Comparison of ENCODE assay signal across 23 mouse cellular contexts in the genomic region with DNA sequence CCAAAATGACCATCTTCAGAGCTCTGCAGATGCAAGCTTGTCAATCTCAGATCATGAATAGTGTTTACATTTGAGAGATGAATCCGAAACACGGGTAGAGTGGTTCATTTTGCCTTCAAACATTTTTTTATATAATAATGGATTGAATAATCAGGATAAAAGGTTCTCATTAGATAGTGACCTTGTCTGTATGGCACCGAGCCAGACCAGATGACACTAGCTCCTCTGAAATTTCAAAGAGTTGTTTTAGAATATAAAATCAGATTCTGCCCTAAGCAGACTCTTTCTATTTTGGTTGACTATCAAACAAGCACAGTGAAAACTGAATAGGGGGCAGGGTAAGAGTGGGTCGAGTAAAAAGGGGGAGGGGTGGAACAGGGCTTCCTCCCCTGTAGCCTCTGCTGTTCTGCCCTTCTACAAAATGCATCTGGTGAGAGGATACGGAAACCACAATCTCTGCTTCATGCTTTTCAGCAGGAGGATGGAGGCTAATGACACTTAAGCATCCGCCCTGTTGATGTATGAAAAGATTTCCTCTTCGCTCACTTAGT.
DNase-seq lines count a peak whose midpoint lies in the region; ATAC-seq lines count a peak whose summit lies in the region.
"Had no signal": no experiment of that assay in that cellular context is flagged by ENCODE, and none has a peak within 500 bp of the region (broad histone marks: within the 10 kb centered on the region; RNA-seq: fewer than 3 reads in every experiment).

No protein-coding gene starts in this region.

- 69% methylated on average over 7 of the region's 7 CpGs for WGBS in midbrain, embryonic 13.5 days
- WGBS in midbrain, embryonic 14.5 days: 70% methylated on average over 7 of the region's 7 CpGs
- WGBS in forebrain, embryonic 15.5 days: 52% methylated on average over 7 of the region's 7 CpGs

- H3K36me3 ChIP-seq in midbrain, embryonic 13.5 days: no peaks in the 10 kb centered on the region
- H3K36me3 ChIP-seq in midbrain, embryonic 14.5 days (ENCODE audit: control insufficient read depth, insufficient read depth, low read length): no peaks in the 10 kb centered on the region
- no peaks in the 10 kb centered on the region for H3K36me3 ChIP-seq in forebrain, embryonic 15.5 days
- H3K36me3 ChIP-seq: heart, embryonic 12.5 days; limb, embryonic 12.5 days; lung, embryonic 15.5 days; neural tube, embryonic 13.5 days had no signal

- H3K9me3 ChIP-seq in midbrain, embryonic 13.5 days: no peaks in the 10 kb centered on the region
- no peaks in the 10 kb centered on the region for H3K9me3 ChIP-seq in midbrain, embryonic 14.5 days (ENCODE audit: control insufficient read depth, low read length)
- no peaks in the 10 kb centered on the region for H3K9me3 ChIP-seq in forebrain, embryonic 15.5 days
- H3K9me3 ChIP-seq: heart, embryonic 12.5 days; limb, embryonic 12.5 days; lung, embryonic 15.5 days; neural tube, embryonic 13.5 days had no signal

- H3K9ac ChIP-seq in midbrain, embryonic 13.5 days (replicated peaks): no peak overlapping the region
- no peak overlapping the region for H3K9ac ChIP-seq in midbrain, embryonic 14.5 days (replicated peaks; ENCODE audit: low read length)
- H3K9ac ChIP-seq in forebrain, embryonic 15.5 days (replicated peaks): no peak overlapping the region
- H3K9ac ChIP-seq: heart, embryonic 12.5 days; hindbrain, embryonic 14.5 days; limb, embryonic 12.5 days; lung, embryonic 15.5 days; neural tube, embryonic 13.5 days had no signal

- peak; percentile 67; the same call in 1 of the 2 replicates for ATAC-seq in midbrain, embryonic 13.5 days
- no peak; the same call in 1 of the 2 replicates for ATAC-seq in midbrain, embryonic 14.5 days (ENCODE audit: low FRiP score, low TSS enrichment)
- peak; percentile 62; the same call in 1 of the 2 replicates for ATAC-seq in forebrain, embryonic 15.5 days (replicated peaks)
- ATAC-seq: CD4-positive, CD25-positive, alpha-beta regulatory T cell, adult 4 months; intestine, postnatal 0 days had no signal

- intact Hi-C loops in heart, postnatal 36 days (cut with DNase I): no loop called here

- peak; percentile 3 to 9 for DNase-seq in cerebellum, postnatal 10 days
- no peak for DNase-seq in cerebellum, adult 11-12 months
- DNase-seq in midbrain, embryonic 14.5 days: no peak
- peak; percentile 36 to 60 for DNase-seq in adrenal gland, postnatal 36 days
- no peak for DNase-seq in heart, postnatal 36 days
- DNase-seq: cerebellum, adult 11 months; cerebellum, postnatal 25 days; gastrocnemius, adult 2 months; gastrocnemius, postnatal 36 days; heart, adult 18-20 months; kidney, postnatal 14 days; layer of hippocampus, adult 9-11 months; thymus, adult 2 months; thymus, postnatal 36 days had no signal

- H3K4me2 ChIP-seq in midbrain, embryonic 13.5 days (replicated peaks): no peak overlapping the region
- no peak overlapping the region for H3K4me2 ChIP-seq in midbrain, embryonic 14.5 days (ENCODE audit: low read length)
- H3K4me2 ChIP-seq in forebrain, embryonic 15.5 days (replicated peaks): no peak overlapping the region
- H3K4me2 ChIP-seq: heart, embryonic 12.5 days; hindbrain, embryonic 14.5 days; limb, embryonic 12.5 days; lung, embryonic 15.5 days; neural tube, embryonic 13.5 days had no signal

- H3K4me1 ChIP-seq in midbrain, embryonic 13.5 days (replicated peaks): no peaks in the 10 kb centered on the region; the same call in 1 of the 2 replicates
- H3K4me1 ChIP-seq in midbrain, embryonic 14.5 days (ENCODE audit: control insufficient read depth, insufficient read depth, low read length): no peaks in the 10 kb centered on the region
- H3K4me1 ChIP-seq in forebrain, embryonic 15.5 days: peaks cover 19% of the 10 kb centered on the region
- H3K4me1 ChIP-seq: heart, embryonic 12.5 days; limb, embryonic 12.5 days; lung, embryonic 15.5 days; neural tube, embryonic 13.5 days had no signal

- H3K4me3 ChIP-seq in midbrain, embryonic 13.5 days (replicated peaks): no peak overlapping the region
- no peak overlapping the region for H3K4me3 ChIP-seq in midbrain, embryonic 14.5 days (replicated peaks; ENCODE audit: low read depth, low read length)
- H3K4me3 ChIP-seq in forebrain, embryonic 15.5 days: no peak overlapping the region
- H3K4me3 ChIP-seq: gastrocnemius, adult 2 months; heart, embryonic 12.5 days; limb, embryonic 12.5 days; lung, embryonic 15.5 days; neural tube, embryonic 13.5 days had no signal

- H3K27ac ChIP-seq in midbrain, embryonic 13.5 days: peak overlapping the region; percentile 39
- no peak overlapping the region for H3K27ac ChIP-seq in midbrain, embryonic 14.5 days (replicated peaks; ENCODE audit: low read depth, low read length)
- H3K27ac ChIP-seq in forebrain, embryonic 15.5 days (replicated peaks): no peak overlapping the region
- H3K27ac ChIP-seq: gastrocnemius, adult 2 months; hindbrain, embryonic 14.5 days; limb, embryonic 12.5 days; lung, embryonic 15.5 days; neural tube, embryonic 13.5 days had no signal

- H3K27me3 ChIP-seq in midbrain, embryonic 13.5 days: no peaks in the 10 kb centered on the region
- H3K27me3 ChIP-seq in midbrain, embryonic 14.5 days (ENCODE audit: control insufficient read depth, insufficient read depth, low read length): no peaks in the 10 kb centered on the region
- H3K27me3 ChIP-seq in forebrain, embryonic 15.5 days: no peaks in the 10 kb centered on the region
- H3K27me3 ChIP-seq: heart, embryonic 12.5 days; lung, embryonic 15.5 days; neural tube, embryonic 13.5 days had no signal

Comparison
In these comparisons a context has a peak if more than half of its experiments do, and no peak if none do; other contexts are left out.
1. DNase-seq: peak in cerebellum, postnatal 10 days (2 of 2) and adrenal gland, postnatal 36 days (2 of 2); none in cerebellum, adult 11-12 months (single experiment), midbrain, embryonic 14.5 days (single experiment) and heart, postnatal 36 days (0 of 2).